Mouse (Mus musculus): ENCODE data around the gene Heatr9.

DNA sequence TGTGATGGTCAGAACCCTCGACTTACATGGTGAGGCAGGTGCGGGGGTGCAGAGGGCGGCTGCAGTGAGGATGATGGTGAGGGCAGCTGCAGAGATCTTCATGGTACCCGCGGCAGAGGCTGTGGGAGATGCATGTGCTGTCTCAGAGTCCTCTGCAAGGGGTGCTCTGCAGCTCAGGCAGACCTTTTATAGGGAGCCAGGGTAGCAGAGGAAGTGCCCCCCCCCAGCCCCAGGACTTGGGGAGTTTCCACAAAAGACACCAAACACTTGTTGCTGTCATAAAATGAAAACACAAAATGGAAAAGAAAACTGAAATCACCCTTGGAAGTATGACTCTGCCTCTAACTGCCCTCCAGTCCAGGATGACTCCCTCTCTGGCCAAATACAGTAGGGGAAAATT, 8.4 kb upstream of the Heatr9 start, which contains the start of gene Ccl5:
- TF ChIP-seq CTCF (IDR thresholded peaks at IDR 0.05; ENCODE audit: low read depth, low read length) (no peak), POLR2A (IDR thresholded peaks at IDR 0.05; ENCODE audit: insufficient read depth, low read length) (no peak)
